Mouse (Mus musculus): ENCODE results near the gene Anapc2.
A peak's percentile ranks its signal among the peaks of the same experiment; 100 is the strongest.

Anapc2 gene

DNA sequence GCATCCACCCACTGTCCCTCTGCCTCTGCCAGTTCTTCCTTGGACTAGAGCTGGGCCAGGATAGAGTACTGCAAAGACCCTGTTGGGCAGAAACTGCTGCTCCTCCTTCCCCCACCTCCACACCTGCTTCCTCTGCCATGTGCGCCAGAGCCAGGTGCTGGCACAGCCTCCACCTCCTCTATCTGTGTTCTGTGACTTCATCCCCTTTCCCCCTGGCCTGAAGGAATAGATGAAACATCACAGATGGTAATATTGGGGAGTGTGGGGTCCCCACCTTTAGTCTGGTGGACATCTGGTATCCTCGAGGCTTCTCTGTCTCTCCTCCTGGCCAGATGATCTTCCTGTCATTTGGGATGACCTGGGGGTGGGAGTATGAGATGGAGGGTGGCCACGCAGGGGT is 31.2 kb downstream of the Anapc2 start:
- no peak for DNase-seq (ENCODE audit: extremely low spot score, low read depth, low spot score)

DNA sequence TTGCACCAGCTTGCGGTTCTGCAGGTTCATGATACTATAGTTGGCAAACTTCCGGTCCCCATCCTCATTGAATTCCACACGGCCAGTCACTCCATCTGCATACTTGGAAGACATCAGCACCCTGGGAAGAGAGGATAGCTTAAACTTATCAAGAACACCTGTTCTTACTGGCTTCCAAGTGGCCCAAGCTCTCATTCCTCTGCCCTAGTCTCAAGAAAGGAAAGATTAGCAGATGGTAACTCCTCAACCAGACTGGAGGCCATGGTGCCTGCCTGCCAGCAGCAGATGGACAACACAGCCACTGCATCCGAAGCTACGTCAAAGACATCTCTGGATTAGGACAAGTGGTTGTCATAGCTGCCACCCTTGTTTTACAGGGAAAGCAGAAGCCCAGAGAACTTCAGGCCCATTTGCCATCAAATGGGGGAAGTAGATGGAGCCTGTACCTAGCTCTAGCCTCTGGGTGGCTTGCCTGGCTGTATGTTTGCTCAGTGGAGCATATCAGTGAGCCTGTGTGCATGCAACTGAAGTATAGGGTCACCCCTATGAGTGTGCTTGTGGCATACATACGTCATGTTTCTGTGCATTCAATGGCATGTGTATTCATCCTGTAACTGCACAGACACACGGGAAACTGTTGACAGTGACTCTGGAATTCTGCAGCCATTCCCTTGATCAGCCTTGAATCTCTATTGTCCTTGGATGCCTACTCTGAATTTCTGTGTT is 31.8 kb downstream of the Anapc2 start:
- no peak for DNase-seq (ENCODE audit: extremely low spot score, low read depth, low spot score)

DNA sequence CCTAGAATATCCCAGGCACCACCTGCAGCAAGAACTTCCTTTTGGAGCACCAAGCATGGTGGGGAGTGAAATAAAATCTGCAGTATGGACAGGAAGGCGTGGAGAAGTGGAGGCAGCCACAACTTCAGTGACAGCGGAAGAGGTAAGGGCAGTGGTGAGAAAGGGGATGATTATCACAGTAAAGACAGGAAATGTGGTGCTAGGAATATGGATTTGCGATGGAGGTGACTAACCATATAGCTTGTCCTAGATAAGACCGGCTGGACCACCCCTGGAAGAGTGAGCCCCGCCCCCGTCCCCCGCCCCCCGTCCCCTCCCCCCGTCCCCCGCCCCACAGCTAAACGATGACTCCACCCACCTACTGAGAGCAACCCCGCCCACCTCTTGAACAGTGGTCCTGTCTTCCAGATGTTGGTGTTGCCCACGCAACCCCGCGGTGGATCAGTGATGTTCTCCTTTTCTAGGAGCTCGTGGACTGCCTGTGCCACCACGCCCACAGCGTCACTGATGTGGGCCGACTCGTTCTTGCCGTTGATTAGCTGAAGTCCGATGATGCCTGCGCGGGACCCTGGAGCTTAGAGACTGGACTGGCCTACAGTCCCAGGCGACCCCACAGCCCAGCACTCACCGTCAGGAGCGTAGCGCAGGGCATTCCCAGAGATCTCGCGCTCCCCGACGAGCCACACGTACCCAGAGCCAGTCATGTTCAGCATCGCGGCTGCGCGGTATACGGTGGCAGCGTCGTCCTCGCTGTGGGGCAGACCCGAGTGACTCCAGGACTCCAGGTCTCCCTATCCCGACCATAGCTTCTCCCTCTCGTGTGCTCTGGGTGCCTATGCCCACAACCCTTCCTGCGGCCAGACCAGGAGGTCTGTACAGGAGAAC is 32.6 kb downstream of the Anapc2 start:
- no peak for DNase-seq (ENCODE audit: extremely low spot score, low read depth, low spot score)

DNA sequence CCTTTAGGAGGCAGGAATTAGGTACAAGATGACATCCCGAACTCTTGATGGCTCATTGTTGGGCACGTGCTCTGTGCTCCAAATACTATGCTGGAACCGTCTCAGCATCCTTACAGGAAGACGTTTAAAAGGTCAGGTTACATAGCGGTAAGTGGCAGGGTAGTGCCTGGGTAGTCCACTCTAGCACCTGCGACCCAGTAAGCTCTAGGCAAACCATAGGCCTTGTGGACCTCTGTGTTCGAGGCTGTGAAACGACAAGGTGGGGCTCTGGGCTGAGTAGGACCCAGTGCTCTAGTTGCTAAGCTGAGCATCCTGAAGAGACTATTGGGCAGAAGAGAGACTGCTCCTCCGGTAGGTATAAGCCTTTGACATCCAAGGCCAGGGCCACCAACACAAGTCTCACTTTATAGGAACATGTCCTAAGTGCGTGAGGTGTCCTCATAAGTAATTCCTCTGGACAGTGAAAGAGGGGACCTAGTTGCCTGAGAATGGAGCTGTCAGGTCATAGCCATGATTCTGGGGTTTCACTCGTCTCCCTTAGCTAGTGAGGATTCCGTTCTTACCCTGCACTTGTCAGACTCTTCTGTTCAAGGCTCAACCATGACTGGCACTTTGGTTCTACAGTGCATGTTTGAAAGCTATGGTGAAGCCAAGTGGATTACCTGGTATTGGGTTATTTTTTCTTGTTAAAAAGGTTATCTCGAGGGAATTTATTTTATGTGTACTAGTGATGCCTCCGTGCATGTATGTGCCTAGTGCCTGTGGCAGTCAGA is 33.5 kb downstream of the Anapc2 start:
- DNase-seq (ENCODE audit: extremely low spot score, low read depth, low spot score) = no peak

DNA sequence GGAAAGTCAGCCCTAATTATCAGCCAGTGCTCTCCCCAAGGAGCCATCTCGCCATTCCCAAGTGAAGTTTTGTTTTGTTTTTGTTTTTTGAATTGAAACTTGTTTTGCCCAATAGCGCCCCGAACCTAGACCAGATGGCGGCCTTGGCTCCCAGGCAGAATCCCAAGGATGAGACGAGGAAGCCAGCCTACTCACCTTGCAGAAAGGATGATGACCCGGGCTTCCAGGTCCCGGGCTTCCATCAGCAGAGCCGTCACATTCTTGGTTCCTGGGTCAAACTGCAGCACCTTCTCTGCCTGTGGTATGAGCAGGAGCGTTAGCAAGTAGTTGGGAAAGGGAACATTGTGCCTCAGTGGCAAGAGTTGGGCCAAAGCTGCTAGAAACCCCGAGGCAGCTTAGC is 37.9 kb downstream of the Anapc2 start:
- DNase-seq (ENCODE audit: extremely low spot score, low read depth, low spot score) = no peak

DNA sequence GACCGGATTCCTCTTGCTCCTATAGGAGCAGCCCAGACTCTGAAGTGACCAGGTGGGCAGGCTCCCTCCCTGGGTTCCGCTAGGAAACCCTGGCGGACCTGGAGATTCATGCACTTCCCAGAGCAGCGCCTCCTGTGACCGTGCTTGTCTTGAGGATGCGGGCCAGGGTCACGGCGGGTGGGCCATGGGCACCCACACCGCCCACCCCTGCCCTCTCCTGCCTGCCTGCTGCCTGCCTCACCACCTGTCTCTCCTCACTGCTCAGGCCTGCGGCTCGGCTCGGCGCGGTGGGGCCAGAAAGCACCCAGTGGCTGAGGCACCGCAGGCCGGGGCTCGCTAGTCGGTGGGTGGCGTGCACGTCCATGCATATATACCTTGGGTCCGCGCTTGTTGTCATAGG is 38.7 kb downstream of the Anapc2 start:
- no peak for DNase-seq (ENCODE audit: extremely low spot score, low read depth, low spot score)

DNA sequence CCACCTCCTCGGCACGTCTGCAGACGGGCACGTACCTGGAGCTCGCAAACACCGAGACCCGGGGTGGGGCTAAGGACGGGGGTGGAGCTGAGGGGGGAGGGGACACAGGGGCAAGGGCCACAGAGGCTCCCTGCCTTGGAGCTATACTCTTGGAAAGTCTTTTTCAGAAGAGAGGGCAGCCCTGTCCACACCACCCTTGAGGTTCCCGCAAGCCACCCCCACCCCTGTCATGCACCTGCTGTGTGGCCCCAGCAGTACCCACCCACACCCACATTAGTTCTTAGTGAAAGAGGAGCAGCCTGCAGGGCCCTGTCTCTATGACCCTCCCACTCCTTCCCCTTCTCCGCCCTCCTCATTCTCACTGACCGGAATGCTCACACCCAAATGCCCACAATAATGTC is 39.2 kb downstream of the Anapc2 start:
- DNase-seq (ENCODE audit: extremely low spot score, low read depth, low spot score) = no peak

DNA sequence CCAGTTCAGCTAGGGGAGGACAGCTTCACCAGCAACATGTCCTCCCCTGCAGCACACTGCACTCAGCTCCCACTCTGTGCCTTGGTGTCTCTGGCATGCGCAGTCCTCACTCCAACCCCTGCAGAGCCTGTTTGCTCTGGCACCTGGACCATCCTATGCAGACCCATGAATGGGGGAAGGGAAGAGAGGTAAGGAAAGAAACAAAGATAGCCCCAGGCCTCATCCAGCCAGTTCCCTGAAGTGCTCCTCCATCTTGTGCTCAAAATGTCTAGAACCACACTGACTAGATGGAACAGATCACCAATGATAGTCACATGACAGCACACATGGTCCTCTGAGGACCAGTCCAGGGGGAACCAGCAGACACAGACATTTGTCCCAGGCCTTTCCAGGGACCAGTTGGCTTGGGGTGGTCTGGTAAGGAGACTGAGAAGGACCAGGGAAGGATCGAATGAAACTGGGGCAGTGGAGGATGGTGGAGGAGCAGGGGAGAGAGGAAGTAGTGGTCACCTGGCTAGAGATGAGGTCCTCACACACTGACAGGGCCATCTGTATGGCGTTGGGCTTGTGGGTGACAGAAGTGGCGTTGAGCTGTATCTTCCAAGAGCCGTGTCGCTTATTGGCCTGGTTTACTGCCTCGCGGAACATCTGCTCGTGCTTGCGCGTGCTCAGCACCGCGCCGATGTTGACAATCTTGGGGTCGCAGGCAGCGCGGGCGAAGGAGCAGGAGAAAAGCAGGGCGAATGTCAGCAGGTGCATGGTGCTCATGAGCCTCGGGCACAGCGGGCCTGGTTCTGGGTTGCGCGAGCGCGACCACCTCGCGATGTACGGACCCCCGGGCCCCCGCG is 46.1 kb downstream of the Anapc2 start:
- no peak for DNase-seq (ENCODE audit: extremely low spot score, low read depth, low spot score)

DNA sequence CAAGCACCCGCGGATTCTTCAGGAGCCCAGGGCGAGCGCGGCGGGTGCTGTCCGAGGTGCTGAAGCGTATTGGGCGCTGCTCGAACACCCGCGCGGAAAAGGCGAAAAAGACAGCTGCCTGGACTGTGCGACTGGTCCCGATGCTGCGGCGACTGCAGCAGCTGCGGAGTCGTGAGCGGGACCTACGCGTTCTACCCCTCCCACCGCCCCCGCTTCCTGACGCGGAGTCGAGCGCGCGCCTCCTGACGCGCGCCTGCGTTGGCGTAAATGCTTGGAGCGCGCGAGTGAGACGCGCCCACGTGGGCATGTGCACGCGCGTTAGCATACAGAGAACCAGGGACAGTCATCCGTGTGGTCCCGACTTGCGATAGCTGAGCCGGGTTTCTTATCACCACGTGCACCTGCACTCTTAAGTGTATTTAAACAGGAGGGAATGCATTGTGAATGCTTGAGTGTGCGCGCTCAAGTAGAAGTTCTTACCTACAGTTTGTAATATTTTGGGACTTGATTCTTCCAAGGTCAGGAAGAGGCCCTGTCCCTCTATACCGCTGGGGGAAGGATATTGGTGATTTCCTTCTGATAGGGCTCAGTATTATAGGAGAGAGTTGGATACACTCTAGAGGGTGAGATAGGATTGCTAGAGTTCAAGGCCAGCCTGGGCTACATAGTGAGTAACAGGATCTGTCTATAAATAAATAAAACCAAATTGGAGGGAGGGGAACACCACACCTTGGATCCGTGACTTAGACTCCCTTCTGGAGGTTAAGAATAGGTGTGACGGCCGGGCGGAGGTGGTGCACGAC is 46.9 kb downstream of the Anapc2 start, which contains the start of gene Grin1:
TSS of gene Grin1 (minus strand) at position 217 of the 803 bp plus-strand sequence.
- no peak for DNase-seq (ENCODE audit: extremely low spot score, low read depth, low spot score)

DNA sequence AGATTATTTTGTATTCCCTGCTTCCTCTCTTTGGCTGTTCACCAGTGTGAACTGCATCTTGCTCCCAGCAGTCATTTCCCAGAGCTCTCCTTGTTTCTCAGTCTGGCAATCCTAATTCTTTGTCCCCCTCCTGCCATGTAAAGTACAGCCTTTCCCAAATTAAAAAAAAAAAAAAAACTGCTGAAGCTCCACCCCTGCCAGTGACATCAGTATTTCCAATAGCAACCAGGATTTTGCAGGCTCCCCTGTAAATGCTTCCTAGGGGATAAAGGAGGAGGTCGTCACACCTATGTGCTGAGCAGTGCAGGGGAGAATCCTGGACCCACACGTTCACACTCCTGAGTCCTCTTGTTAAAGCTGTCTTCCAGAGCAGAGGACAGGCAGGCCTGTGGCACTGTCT is 47.8 kb downstream of the Anapc2 start:
- no peak for DNase-seq (ENCODE audit: extremely low spot score, low read depth, low spot score)

DNA sequence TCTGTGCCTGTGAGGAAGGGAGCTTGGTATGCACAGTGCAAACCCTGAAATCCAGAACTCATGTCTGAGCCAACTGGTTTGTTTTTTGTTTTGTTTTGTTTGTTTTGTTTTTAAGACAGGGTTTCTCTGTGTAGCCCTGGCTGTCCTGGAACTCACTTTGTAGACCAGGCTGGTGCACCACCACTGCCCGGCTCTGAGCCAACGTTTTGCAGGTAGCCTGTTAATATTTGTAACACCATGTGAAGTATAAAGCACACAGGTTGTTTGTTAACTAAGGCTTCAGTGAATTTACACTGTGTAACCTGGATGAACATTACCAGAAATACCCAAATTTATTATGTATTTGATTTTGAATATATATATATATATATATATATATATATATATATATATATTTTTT is 53.8 kb downstream of the Anapc2 start:
- DNase-seq (ENCODE audit: extremely low spot score, low read depth, low spot score) = no peak

DNA sequence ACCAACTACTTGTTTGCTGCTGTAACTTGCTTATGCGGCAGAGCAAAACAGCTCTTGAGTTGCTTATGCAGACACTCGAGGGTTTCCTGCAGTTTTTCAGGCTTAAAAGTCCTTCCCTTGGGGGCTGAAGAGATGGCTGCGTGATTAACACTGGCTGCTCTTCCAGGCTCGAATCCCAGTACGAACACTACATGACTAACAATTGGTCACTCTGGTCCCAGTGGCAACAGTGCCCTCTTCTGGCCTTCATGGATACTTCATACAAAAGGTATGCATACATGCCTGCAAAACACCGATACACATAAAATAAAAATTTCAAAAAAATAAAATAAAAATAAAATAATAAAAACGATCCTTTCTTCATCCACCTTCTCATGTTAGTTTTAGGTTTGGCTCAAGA is 56.2 kb downstream of the Anapc2 start:
- no peak for DNase-seq (ENCODE audit: extremely low spot score, low read depth, low spot score)

DNA sequence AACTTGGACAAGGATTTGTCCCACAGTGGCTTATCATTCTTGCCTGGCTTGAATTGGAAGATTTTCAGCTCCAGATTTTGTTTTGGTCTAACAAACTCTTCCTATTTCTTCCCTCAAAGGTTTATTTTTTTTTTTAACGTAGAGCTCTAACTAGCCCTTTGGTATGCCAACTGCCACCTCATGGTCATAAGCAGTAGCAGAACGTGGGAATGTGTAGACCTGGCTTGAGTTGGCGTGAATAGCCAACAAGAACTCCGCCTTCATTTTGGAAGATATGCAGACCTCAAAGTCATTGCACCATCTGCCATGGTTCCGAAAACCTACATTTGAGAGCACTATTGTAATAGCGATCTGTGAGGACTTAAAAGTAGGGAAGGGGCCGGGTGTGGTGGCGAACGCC is 59.2 kb downstream of the Anapc2 start:
- no peak for DNase-seq (ENCODE audit: extremely low spot score, low read depth, low spot score)

DNA sequence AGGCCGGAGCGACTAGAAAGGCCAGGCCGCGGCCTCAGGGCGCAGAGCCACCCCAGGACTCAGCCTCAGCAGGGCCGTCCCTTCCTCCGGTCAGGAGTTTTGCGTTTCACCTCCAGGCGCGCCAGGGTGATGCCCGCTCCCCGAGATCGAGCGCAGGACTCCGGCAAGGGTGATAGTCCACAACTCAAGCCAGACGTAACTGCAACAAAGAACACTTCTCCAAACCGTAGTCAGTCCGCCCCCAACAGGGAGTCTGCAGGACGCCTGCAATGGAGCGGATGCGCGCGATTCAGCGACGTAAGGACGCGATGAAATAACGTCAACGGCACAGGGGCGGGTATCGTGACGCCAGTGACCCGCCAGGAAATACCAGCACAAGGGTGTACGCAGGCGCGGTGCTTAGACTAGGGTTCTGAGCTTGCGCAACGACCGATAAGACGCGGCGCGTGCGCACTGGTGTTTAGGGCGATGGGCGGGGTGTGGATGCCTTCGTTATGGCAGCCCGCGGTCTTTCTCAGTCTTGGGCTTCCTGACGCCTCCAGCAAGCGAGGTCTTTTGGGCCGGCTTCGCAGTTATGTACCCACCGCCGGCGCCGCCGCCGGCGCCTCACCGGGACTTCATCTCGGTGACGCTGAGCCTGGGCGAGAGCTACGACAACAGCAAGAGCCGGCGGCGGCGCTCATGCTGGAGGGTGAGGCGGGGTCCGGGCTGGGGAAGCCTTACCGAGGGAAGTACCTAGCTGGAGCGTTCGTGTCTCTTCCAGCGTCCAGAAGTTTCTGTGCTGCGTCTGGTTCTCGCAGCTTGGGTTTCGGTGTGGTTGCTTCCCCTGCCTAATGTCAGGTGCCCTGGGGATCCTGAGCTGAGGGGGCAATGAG is 60.2 kb downstream of the Anapc2 start, which contains the start of gene Man1b1:
TSS of gene Man1b1 (plus strand) at position 53 of the 875 bp plus-strand sequence.
- peak; percentile 95 for DNase-seq (ENCODE audit: extremely low spot score, low read depth, low spot score)

DNA sequence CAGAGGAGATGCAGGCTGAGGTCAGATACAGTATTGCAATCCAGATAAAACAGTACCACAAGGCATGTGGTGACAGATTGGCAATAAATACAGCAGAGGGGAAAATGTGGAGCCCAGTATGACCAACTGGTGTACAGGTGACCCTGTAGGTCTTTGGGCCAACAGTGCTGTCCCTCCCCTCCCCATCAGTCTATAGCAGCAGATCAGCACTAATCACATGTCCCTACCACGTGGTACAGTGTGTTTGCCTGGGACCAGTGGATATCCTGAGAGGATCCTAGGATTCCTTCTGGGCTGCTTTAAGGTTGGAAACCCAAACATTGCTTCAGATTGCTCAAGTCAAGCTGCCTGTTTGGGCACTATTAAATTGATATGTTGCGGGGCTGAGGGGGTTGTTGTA is 61.3 kb downstream of the Anapc2 start:
- DNase-seq (ENCODE audit: extremely low spot score, low read depth, low spot score) = no peak

All from hindlimb bud, embryonic 11.5 days (tissue).